Mouse (Mus musculus) stomach, postnatal 0 days (tissue): ENCODE measurements around the gene Thrb. TPM values are rescaled to one million over a fixed set of nuclear protein-coding genes. Genes with fewer than 3 reads are reported as not detected.

Experiments
- ATAC-seq: fragments of 200-750 bp; cut with Nextera tagmentation; 2 replicates; pipeline ENCODE4 v1.8.0; 2017; ENCODE audit not compliant: low FRiP score, low TSS enrichment
- DNase-seq: peaks from one replicate; pipeline ENCODE4 v3.0.0-alpha.2; 2016; ENCODE audit warnings: low spot score
- H3K27ac ChIP-seq: fragments of 300-500 bp; sonication (generic); replicated peaks from 2 replicates; pipeline ENCODE4 v1.5.1; 2014; ENCODE audit warnings: mild to moderate bottlenecking, control low read depth
- H3K27me3 ChIP-seq: fragments of 300-500 bp; sonication (generic); 2 replicates; pipeline ENCODE4 v1.6.1; 2014; ENCODE audit warnings: low read length; ENCODE audit not compliant: control insufficient read depth, insufficient read depth
- H3K36me3 ChIP-seq: fragments of 300-500 bp; sonication (generic); 2 replicates; pipeline ENCODE4 v1.6.1; 2014; ENCODE audit warnings: low read length, mixed read lengths; ENCODE audit not compliant: control insufficient read depth, insufficient read depth
- H3K4me1 ChIP-seq: fragments of 300-500 bp; sonication (generic); replicated peaks from 2 replicates; pipeline ENCODE4 v1.6.1; 2014; ENCODE audit warnings: antibody characterized with exemption; ENCODE audit not compliant: control insufficient read depth, insufficient read depth
- H3K4me2 ChIP-seq: fragments of 300-500 bp; sonication (generic); replicated peaks from 2 replicates; pipeline ENCODE4 v1.6.1; 2014; ENCODE audit warnings: low read depth, mild to moderate bottlenecking, control low read depth, moderate library complexity
- H3K4me3 ChIP-seq: fragments of 300-500 bp; sonication (generic); 2 replicates; pipeline ENCODE4 v1.5.1; 2014; ENCODE audit warnings: low read depth, low read length, control low read depth
- H3K9ac ChIP-seq: fragments of 300-500 bp; sonication (generic); 2 replicates; pipeline ENCODE4 v1.6.1; 2014; ENCODE audit warnings: mild to moderate bottlenecking, low read length, control low read depth, mixed read lengths
- H3K9me3 ChIP-seq: fragments of 300-500 bp; sonication (generic); 2 replicates; pipeline ENCODE4 v1.6.1; 2016; ENCODE audit warnings: low read length; ENCODE audit not compliant: control insufficient read depth
- CTCF ChIP-seq: IDR thresholded peaks from 2 replicates; pipeline ENCODE4 v1.5.1; 2016; ENCODE audit warnings: antibody characterized with exemption, low read depth, mild to moderate bottlenecking, moderate library complexity
- EP300 ChIP-seq: optimal IDR thresholded peaks from 2 replicates; pipeline ENCODE3; 2016; ENCODE audit warnings: antibody characterized with exemption
- WGBS: fragments of 180-500 bp; shearing (Covaris S2); extraction: QIAGEN DNeasy Blood & Tissue Kit; methylation state at CpG from one replicate; pipeline ENCODE4 v1.1.7; 2014; 5-methylcytosine and 5-hydroxymethylcytosine counted together
- polyA plus RNA-seq: library from polyadenylated mRNA; unstranded; fragments of >200 nt; fragmentation: Nextera tagmentation; extraction: Ambion mirVana; gene quantifications from 2 replicates; pipeline ENCODE4 v1.2.1, GENCODE M21; 2015

Thrb gene
- polyA plus RNA-seq, 1 experiment from 2014 or later: 4.8 TPM

GRCm38 (mm10) chr14:17691246-17691645 lies 31.2 kb downstream of the Thrb start:
- Histone ChIP-seq H3K4me1 (no peaks in the 10 kb centered on the region), H3K36me3 (no peaks in the 10 kb centered on the region), H3K27ac (no peak overlapping the region), H3K9ac (no peak overlapping the region), H3K4me3 (no peak overlapping the region), H3K4me2 (no peak overlapping the region), H3K27me3 (no peaks in the 10 kb centered on the region), H3K9me3 (no peaks in the 10 kb centered on the region)
- TF ChIP-seq EP300: no peak
- TF ChIP-seq CTCF: no peak
- no peak for DNase-seq
- 38% methylated on average over 1 of the region's 1 CpGs for WGBS
- ATAC-seq: no peak

- Histone ChIP-seq H3K9me3 (no peaks in the 10 kb centered on the region), H3K9ac (no peak overlapping the region), H3K4me3 (no peak overlapping the region), H3K27ac (no peak overlapping the region), H3K36me3 (no peaks in the 10 kb centered on the region), H3K4me2 (no peak overlapping the region), H3K4me1 (no peaks in the 10 kb centered on the region), H3K27me3 (no peaks in the 10 kb centered on the region)
- TF ChIP-seq EP300 (no peak), CTCF (no peak)
- no peak for DNase-seq
- ATAC-seq: no peak
- WGBS: 82% methylated on average over 4 of the region's 4 CpGs
These were observed 35.5 kb downstream of the Thrb start for GRCm38 (mm10) chr14:17695526-17695925.

- 83% methylated on average over 9 of the region's 9 CpGs for WGBS
- H3K27me3 ChIP-seq: no peaks in the 10 kb centered on the region
- no peak overlapping the region for H3K27ac ChIP-seq
- DNase-seq: no peak
- H3K9me3 ChIP-seq: no peaks in the 10 kb centered on the region
- no peaks in the 10 kb centered on the region for H3K4me1 ChIP-seq
- TF ChIP-seq EP300: no peak
- TF ChIP-seq CTCF: no peak
- H3K4me2 ChIP-seq: no peak overlapping the region
- H3K4me3 ChIP-seq: no peak overlapping the region
- H3K9ac ChIP-seq: no peak overlapping the region
- H3K36me3 ChIP-seq: no peaks in the 10 kb centered on the region
- no peak for ATAC-seq
These were observed 38.0 kb downstream of the Thrb start for GRCm38 (mm10) chr14:17697920-17698632.

- no peaks in the 10 kb centered on the region for H3K36me3 ChIP-seq
- H3K4me3 ChIP-seq: no peak overlapping the region
- H3K4me1 ChIP-seq: no peaks in the 10 kb centered on the region
- H3K27me3 ChIP-seq: no peaks in the 10 kb centered on the region
- H3K9me3 ChIP-seq: no peaks in the 10 kb centered on the region
- TF ChIP-seq EP300 (no peak), CTCF (no peak)
- DNase-seq: no peak
- 85% methylated on average over 3 of the region's 3 CpGs for WGBS
- no peak overlapping the region for H3K4me2 ChIP-seq
- no peak overlapping the region for H3K9ac ChIP-seq
- H3K27ac ChIP-seq: no peak overlapping the region
- no peak for ATAC-seq
These were observed 40.2 kb downstream of the Thrb start for GRCm38 (mm10) chr14:17700228-17700627.

GRCm38 (mm10) chr14:17713297-17713904 lies 53.3 kb downstream of the Thrb start:
- ATAC-seq (no peak), DNase-seq (no peak)
- Histone ChIP-seq H3K27me3 (no peaks in the 10 kb centered on the region), H3K27ac (no peak overlapping the region), H3K9me3 (no peaks in the 10 kb centered on the region), H3K4me3 (no peak overlapping the region), H3K4me2 (no peak overlapping the region), H3K4me1 (no peaks in the 10 kb centered on the region), H3K9ac (no peak overlapping the region), H3K36me3 (no peaks in the 10 kb centered on the region)
- WGBS: 85% methylated on average over 7 of the region's 7 CpGs
- TF ChIP-seq EP300: no peak

- WGBS: 51% methylated on average over 2 of the region's 2 CpGs
- no peak overlapping the region for H3K4me2 ChIP-seq
- no peak for ATAC-seq
These were observed 59.4 kb downstream of the Thrb start for GRCm38 (mm10) chr14:17719494-17719893.

More at GRCm38 (mm10) chr14:17719494-17719893, 59.4 kb downstream of the Thrb start:
- Histone ChIP-seq H3K9me3 (no peaks in the 10 kb centered on the region), H3K4me1 (no peaks in the 10 kb centered on the region), H3K27me3 (no peaks in the 10 kb centered on the region), H3K4me3 (no peak overlapping the region), H3K36me3 (no peaks in the 10 kb centered on the region), H3K9ac (no peak overlapping the region), H3K27ac (no peak overlapping the region)
- TF ChIP-seq CTCF: no peak
- no peak for TF ChIP-seq EP300
- no peak for DNase-seq
